Comparison of ENCODE assay signal across 11 mouse cellular contexts in the genomic region with DNA sequence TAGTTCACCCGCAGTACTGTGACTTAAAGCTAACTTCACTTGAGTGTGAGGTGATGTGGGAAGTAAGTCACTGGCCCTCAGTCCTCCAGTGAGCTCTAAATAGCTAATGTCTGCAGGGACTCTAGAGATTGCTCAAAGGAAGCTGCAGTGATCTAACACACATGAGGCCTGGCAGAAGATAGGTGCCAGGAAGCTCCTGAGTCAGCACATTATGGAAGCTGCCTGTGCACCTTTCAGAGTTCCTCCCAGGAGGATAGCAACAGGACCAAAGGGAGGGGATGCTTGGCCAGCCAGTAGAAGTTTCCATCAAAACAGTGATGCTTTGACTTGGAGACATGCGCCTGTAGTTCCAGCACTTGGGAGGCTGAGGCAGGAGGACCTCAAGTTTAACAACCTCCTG.
DNase-seq lines count a peak whose midpoint lies in the region; ATAC-seq and TF ChIP-seq lines count a peak whose summit lies in the region.
"Had no signal": no experiment of that assay in that cellular context is flagged by ENCODE, and none has a peak within 500 bp of the region (broad histone marks: within the 10 kb centered on the region; RNA-seq: fewer than 3 reads in every experiment).

No protein-coding gene starts in this region.

- TF ChIP-seq POLR2A in CH12.LX (IDR thresholded peaks at IDR 0.05; ENCODE audit: low read depth, low read length), result no peak; the same call in 1 of the 2 replicates

- no peak for TF ChIP-seq CTCF in forebrain, postnatal 0 days (IDR thresholded peaks at IDR 0.05; ENCODE audit: low read depth)
- TF ChIP-seq CTCF in CH12.LX (conservative IDR thresholded peaks at IDR 0.05 in 1 of 2, IDR thresholded peaks at IDR 0.05 in 1 of 2; ENCODE audit: low read depth in 2 of 2, low read length in 2 of 2), result no peak

- no peak for TF ChIP-seq RAD21 in CH12.LX (IDR thresholded peaks at IDR 0.05; ENCODE audit: low read depth, low read length)

- no peaks in the 10 kb centered on the region for H3K79me2 ChIP-seq in CH12.LX (replicated peaks; ENCODE audit: control insufficient read depth, extremely low read depth, insufficient read depth, poor library complexity, severe bottlenecking)

- no peaks in the 10 kb centered on the region for H3K9me3 ChIP-seq in forebrain, embryonic 12.5 days
- no peaks in the 10 kb centered on the region for H3K9me3 ChIP-seq in forebrain, postnatal 0 days (ENCODE audit: low read length)
- H3K9me3 ChIP-seq in hindbrain, embryonic 14.5 days (ENCODE audit: control insufficient read depth, low read length), result no peaks in the 10 kb centered on the region
- H3K9me3 ChIP-seq in hindbrain, embryonic 16.5 days (ENCODE audit: control insufficient read depth, low read length), result no peaks in the 10 kb centered on the region
- no peaks in the 10 kb centered on the region for H3K9me3 ChIP-seq in CH12.LX (replicated peaks; ENCODE audit: low read length)
- no peaks in the 10 kb centered on the region for H3K9me3 ChIP-seq in liver, embryonic 16.5 days (replicated peaks; ENCODE audit: control insufficient read depth, low read length)
- no peaks in the 10 kb centered on the region for H3K9me3 ChIP-seq in limb, embryonic 10.5 days (replicated peaks)
- H3K9me3 ChIP-seq: hindbrain, embryonic 15.5 days had no signal

- H3K4me2 ChIP-seq in forebrain, embryonic 12.5 days, result no peak overlapping the region
- no peak overlapping the region for H3K4me2 ChIP-seq in forebrain, postnatal 0 days (ENCODE audit: low read depth)
- H3K4me2 ChIP-seq in hindbrain, embryonic 14.5 days (replicated peaks), result no peak overlapping the region
- no peak overlapping the region for H3K4me2 ChIP-seq in hindbrain, embryonic 16.5 days (ENCODE audit: low read length)
- peak overlapping the region; percentile 33 for H3K4me2 ChIP-seq in CH12.LX (ENCODE audit: insufficient read depth, low read depth, poor library complexity, severe bottlenecking)
- H3K4me2 ChIP-seq in liver, embryonic 16.5 days (ENCODE audit: low read depth, low read length), result no peak overlapping the region
- H3K4me2 ChIP-seq: hindbrain, embryonic 15.5 days had no signal

- H3K4me1 ChIP-seq in forebrain, embryonic 12.5 days, result no peaks in the 10 kb centered on the region
- H3K4me1 ChIP-seq in forebrain, postnatal 0 days (ENCODE audit: insufficient read depth), result no peaks in the 10 kb centered on the region
- no peaks in the 10 kb centered on the region for H3K4me1 ChIP-seq in hindbrain, embryonic 14.5 days (replicated peaks; ENCODE audit: control insufficient read depth, insufficient read depth, low read length)
- H3K4me1 ChIP-seq in hindbrain, embryonic 16.5 days (ENCODE audit: control insufficient read depth, insufficient read depth, low read depth, low read length), result no peaks in the 10 kb centered on the region
- peaks cover 28 to 61% of the 10 kb centered on the region in 2 experiments for H3K4me1 ChIP-seq in CH12.LX (ENCODE audit: control insufficient read depth in 1 of 2, insufficient read depth in 2 of 2)
- H3K4me1 ChIP-seq in liver, embryonic 16.5 days (ENCODE audit: control insufficient read depth, low read depth, low read length), result peaks cover 7% of the 10 kb centered on the region; the same call in 1 of the 2 replicates
- peaks cover 6% of the 10 kb centered on the region; the same call in 1 of the 2 replicates for H3K4me1 ChIP-seq in limb, embryonic 10.5 days
- H3K4me1 ChIP-seq: hindbrain, embryonic 15.5 days had no signal

- no peak for TF ChIP-seq EP300 in CH12.LX (IDR thresholded peaks at IDR 0.05; ENCODE audit: low read length)

- no peak overlapping the region for H3K9ac ChIP-seq in forebrain, embryonic 12.5 days
- H3K9ac ChIP-seq in forebrain, postnatal 0 days, result no peak overlapping the region
- no peak overlapping the region for H3K9ac ChIP-seq in hindbrain, embryonic 14.5 days
- H3K9ac ChIP-seq in hindbrain, embryonic 16.5 days (ENCODE audit: low read depth, low read length), result no peak overlapping the region
- 0 out of 2 replicates have a peak overlapping the region, but pooled peaks have one; percentile 10 for H3K9ac ChIP-seq in CH12.LX (ENCODE audit: insufficient read depth, low read depth)
- no peak overlapping the region for H3K9ac ChIP-seq in liver, embryonic 16.5 days (ENCODE audit: low read depth, low read length)
- H3K9ac ChIP-seq: hindbrain, embryonic 15.5 days had no signal

- WGBS in forebrain, embryonic 12.5 days, result 86% methylated on average over 2 of the region's 2 CpGs
- WGBS in forebrain, postnatal 0 days, result 91% methylated on average over 2 of the region's 2 CpGs
- WGBS in hindbrain, embryonic 14.5 days, result 97% methylated on average over 2 of the region's 2 CpGs
- WGBS in hindbrain, embryonic 16.5 days, result 94% methylated on average over 2 of the region's 2 CpGs
- WGBS in liver, embryonic 16.5 days (ENCODE audit: insufficient replicate concordance), result 57% methylated on average over 2 of the region's 2 CpGs
- 95% methylated on average over 2 of the region's 2 CpGs for WGBS in limb, embryonic 10.5 days

- dilution Hi-C loops in CH12.LX (cut with MboI; ENCODE audit: extremely low pct_ligation_motif_present, extremely low pct_unique_long_range_greater_than_20kb, low sequenced_read_pairs), result no loop called here

- in situ Hi-C loops in CH12.LX (cut with MboI; ENCODE audit: low pct_ligation_motif_present, low pct_unique_long_range_greater_than_20kb, low sequenced_read_pairs), result no loop called here

- peaks cover 50% of the 10 kb centered on the region for H3K36me3 ChIP-seq in forebrain, embryonic 12.5 days (replicated peaks)
- peaks cover 46% of the 10 kb centered on the region for H3K36me3 ChIP-seq in forebrain, postnatal 0 days (ENCODE audit: insufficient read depth)
- H3K36me3 ChIP-seq in hindbrain, embryonic 14.5 days (replicated peaks; ENCODE audit: control insufficient read depth, insufficient read depth), result peaks cover 60% of the 10 kb centered on the region
- peaks cover 16% of the 10 kb centered on the region for H3K36me3 ChIP-seq in hindbrain, embryonic 16.5 days (ENCODE audit: control insufficient read depth, insufficient read depth, low read length)
- H3K36me3 ChIP-seq in CH12.LX (replicated peaks in 1 of 2; ENCODE audit: control insufficient read depth in 1 of 2, insufficient read depth in 1 of 2, low read length in 1 of 2), result peaks cover 35 to 62% of the 10 kb centered on the region in 2 experiments
- H3K36me3 ChIP-seq in liver, embryonic 16.5 days (ENCODE audit: control insufficient read depth, insufficient read depth), result peaks cover 20% of the 10 kb centered on the region
- H3K36me3 ChIP-seq in limb, embryonic 10.5 days, result peaks cover 63% of the 10 kb centered on the region

- no peak overlapping the region for H3K4me3 ChIP-seq in forebrain, embryonic 12.5 days (replicated peaks)
- no peak overlapping the region for H3K4me3 ChIP-seq in forebrain, postnatal 0 days (ENCODE audit: low read depth, low read length)
- no peak overlapping the region for H3K4me3 ChIP-seq in hindbrain, embryonic 14.5 days (replicated peaks; ENCODE audit: low read length)
- H3K4me3 ChIP-seq in hindbrain, embryonic 16.5 days (ENCODE audit: low read length), result no peak overlapping the region
- H3K4me3 ChIP-seq in CH12.LX (replicated peaks in 1 of 3; ENCODE audit: low read depth in 2 of 3, low read length in 2 of 3, poor library complexity in 1 of 3), result no peak overlapping the region
- no peak overlapping the region for H3K4me3 ChIP-seq in liver, embryonic 16.5 days (ENCODE audit: low read depth, low read length)
- H3K4me3 ChIP-seq in limb, embryonic 10.5 days, result no peak overlapping the region
- H3K4me3 ChIP-seq: hindbrain, embryonic 15.5 days had no signal

- no peaks in the 10 kb centered on the region for H3K27me3 ChIP-seq in forebrain, embryonic 12.5 days
- no peaks in the 10 kb centered on the region for H3K27me3 ChIP-seq in forebrain, postnatal 0 days (ENCODE audit: insufficient read depth, low read length)
- H3K27me3 ChIP-seq in hindbrain, embryonic 14.5 days (ENCODE audit: control insufficient read depth, insufficient read depth, low read length), result no peaks in the 10 kb centered on the region
- no peaks in the 10 kb centered on the region for H3K27me3 ChIP-seq in hindbrain, embryonic 16.5 days (replicated peaks; ENCODE audit: control insufficient read depth, insufficient read depth, low read length)
- no peaks in the 10 kb centered on the region for H3K27me3 ChIP-seq in CH12.LX (replicated peaks)
- no peaks in the 10 kb centered on the region for H3K27me3 ChIP-seq in liver, embryonic 16.5 days (ENCODE audit: control insufficient read depth, insufficient read depth, low read depth, low read length)
- H3K27me3 ChIP-seq in limb, embryonic 10.5 days (ENCODE audit: low read depth, poor library complexity, severe bottlenecking), result no peaks in the 10 kb centered on the region
- H3K27me3 ChIP-seq: hindbrain, embryonic 15.5 days had no signal

- DNase-seq in forebrain, postnatal 0 days, result no peak
- no peak for DNase-seq in hindbrain, embryonic 14.5 days (ENCODE audit: low spot score)
- no peak for DNase-seq in CH12.LX (ENCODE audit: extremely low read depth)
- DNase-seq in limb, embryonic 10.5 days (ENCODE audit: low spot score), result no peak
- no peak for DNase-seq in gastrocnemius, postnatal 25 days
- DNase-seq: cerebellum, postnatal 25 days; lung, postnatal 10 days had no signal

- no peak for ATAC-seq in forebrain, embryonic 12.5 days (ENCODE audit: low FRiP score)
- ATAC-seq in forebrain, postnatal 0 days, result no peak
- ATAC-seq in hindbrain, embryonic 14.5 days (ENCODE audit: low FRiP score), result no peak
- no peak for ATAC-seq in hindbrain, embryonic 16.5 days
- ATAC-seq in liver, embryonic 16.5 days (ENCODE audit: low read depth), result no peak

- H3K27ac ChIP-seq in forebrain, embryonic 12.5 days, result peak overlapping the region; percentile 31; the same call in 1 of the 2 replicates
- H3K27ac ChIP-seq in forebrain, postnatal 0 days (ENCODE audit: low read depth, low read length), result no peak overlapping the region
- H3K27ac ChIP-seq in hindbrain, embryonic 14.5 days, result peak overlapping the region; percentile 43; the same call in 1 of the 2 replicates
- no peak overlapping the region for H3K27ac ChIP-seq in hindbrain, embryonic 16.5 days (ENCODE audit: low read depth, low read length)
- peak overlapping the region; percentile 92 for H3K27ac ChIP-seq in CH12.LX (ENCODE audit: insufficient read depth, low read depth)
- H3K27ac ChIP-seq in liver, embryonic 16.5 days (ENCODE audit: low read length), result peak overlapping the region; percentile 30
- no peak overlapping the region for H3K27ac ChIP-seq in limb, embryonic 10.5 days
- H3K27ac ChIP-seq: hindbrain, embryonic 15.5 days had no signal

TF ChIP-seq in CH12.LX, 34 proteins besides CTCF, POLR2A, EP300 and RAD21 (continues in another document):
- TF ChIP-seq MAZ (IDR thresholded peaks at IDR 0.05; ENCODE audit: low read depth, low read length), result no peak
- TF ChIP-seq MAFK (IDR thresholded peaks at IDR 0.05; ENCODE audit: insufficient replicate concordance, low read length), result peak; percentile 97
- TF ChIP-seq ZMIZ1 (IDR thresholded peaks at IDR 0.05; ENCODE audit: low read depth, low read length), result no peak
- TF ChIP-seq MXI1 (IDR thresholded peaks at IDR 0.05; ENCODE audit: low read depth, low read length), result 0 out of 2 replicates have a peak, but pooled peaks have one; percentile 3
- TF ChIP-seq JUN (IDR thresholded peaks at IDR 0.05; ENCODE audit: insufficient read depth, low read depth, low read length), result no peak
- no peak for TF ChIP-seq NRF1 (IDR thresholded peaks at IDR 0.05; ENCODE audit: low read depth, low read length)
- no peak for TF ChIP-seq POLR2AphosphoS2 (IDR thresholded peaks at IDR 0.05; ENCODE audit: low read depth, low read length)

Comparison
In these comparisons a context has a peak if more than half of its experiments do, and no peak if none do; other contexts are left out.
1. H3K27ac ChIP-seq: peak in forebrain, embryonic 12.5 days (single experiment), hindbrain, embryonic 14.5 days (single experiment), CH12.LX (single experiment) and liver, embryonic 16.5 days (single experiment); none in forebrain, postnatal 0 days (single experiment), hindbrain, embryonic 16.5 days (single experiment) and limb, embryonic 10.5 days (single experiment).